Mouse (Mus musculus) kidney, adult 11 months (tissue): ENCODE data around the gene Ccdc136.

Source experiments
- DNase-seq: peaks from one replicate; pipeline ENCODE4 v3.0.0; 2022

The Ccdc136 gene

DNA sequence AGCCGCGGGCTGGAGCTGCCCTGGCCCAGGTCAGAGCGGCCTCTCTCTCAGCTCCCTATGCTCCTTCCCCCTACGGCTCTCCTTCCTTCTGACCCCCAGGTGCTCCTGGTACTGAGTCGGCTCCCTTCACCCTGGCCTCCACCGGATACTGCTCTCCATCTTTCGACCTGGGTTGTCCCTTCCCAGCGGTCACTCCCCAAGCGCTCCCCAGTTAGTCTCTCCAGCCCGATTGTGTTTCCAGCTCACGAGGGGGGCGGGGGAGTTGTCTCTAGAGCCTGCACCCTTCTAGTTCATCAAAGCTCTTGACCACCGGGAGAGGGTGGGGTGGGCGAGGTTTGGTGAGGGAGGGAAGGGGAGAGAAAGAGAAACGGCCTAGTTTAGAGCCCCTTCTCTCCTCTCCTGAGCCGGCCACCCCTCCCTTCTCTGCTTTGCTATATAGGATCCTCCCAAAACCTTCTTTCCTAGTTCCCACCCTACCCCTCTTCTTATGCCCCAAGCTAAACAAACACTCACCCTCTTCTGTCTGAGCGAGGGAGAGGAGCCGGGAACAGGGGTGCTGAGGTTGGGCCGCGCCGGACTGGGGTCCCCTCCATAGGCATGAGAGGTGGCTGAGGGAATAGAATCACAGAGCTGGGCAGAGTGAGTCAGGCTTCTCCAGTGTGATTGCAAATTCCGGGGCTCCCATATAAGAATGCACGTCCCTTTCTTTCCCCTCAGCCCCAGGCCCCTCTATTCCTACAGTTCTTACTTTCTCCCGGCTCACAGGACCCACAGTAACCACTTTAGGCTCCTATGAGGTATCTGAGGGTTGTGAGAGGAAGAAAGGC lies 818 bp downstream of the Ccdc136 start:
- no peak for DNase-seq

DNA sequence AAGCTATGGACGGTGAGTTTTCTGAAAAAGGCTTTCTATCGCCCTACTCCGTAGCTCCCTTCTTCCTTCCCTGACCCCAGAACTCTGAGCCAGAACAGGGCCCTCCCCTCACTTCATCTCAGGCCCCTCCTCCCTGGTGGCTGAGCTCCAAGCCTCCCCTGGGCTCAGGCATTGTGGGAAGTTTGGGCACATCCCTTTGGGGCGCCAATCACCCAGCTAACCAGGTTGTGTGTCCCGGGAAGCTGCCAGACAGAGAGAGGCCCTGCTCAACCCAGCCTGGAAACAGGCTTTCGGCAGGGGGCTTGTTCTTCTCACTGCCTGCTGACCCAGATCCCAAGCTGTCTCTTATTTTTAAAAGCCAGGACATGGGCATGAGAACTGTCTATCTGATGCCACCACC lies 1.5 kb downstream of the Ccdc136 start:
- no peak for DNase-seq

DNA sequence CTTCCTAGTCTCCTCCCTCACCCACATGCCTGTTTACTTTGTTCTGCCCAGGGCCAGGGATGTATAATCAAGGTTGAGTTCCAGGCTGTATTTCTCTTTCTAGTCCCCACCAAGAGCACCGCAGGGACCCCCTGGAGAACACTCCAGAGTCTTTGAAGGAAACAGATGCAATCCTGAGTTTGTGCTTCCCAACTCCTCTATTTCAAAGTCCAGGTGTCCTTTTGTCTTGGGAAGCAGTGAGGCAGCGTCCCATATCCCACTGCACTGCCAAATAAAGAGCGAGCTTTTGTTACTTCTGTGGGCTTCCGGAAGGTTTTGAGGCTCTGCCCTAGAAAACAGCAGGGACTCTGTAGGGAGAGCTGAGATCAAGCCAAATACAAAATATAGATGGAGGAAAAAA lies 3.7 kb downstream of the Ccdc136 start:
- no peak for DNase-seq

DNA sequence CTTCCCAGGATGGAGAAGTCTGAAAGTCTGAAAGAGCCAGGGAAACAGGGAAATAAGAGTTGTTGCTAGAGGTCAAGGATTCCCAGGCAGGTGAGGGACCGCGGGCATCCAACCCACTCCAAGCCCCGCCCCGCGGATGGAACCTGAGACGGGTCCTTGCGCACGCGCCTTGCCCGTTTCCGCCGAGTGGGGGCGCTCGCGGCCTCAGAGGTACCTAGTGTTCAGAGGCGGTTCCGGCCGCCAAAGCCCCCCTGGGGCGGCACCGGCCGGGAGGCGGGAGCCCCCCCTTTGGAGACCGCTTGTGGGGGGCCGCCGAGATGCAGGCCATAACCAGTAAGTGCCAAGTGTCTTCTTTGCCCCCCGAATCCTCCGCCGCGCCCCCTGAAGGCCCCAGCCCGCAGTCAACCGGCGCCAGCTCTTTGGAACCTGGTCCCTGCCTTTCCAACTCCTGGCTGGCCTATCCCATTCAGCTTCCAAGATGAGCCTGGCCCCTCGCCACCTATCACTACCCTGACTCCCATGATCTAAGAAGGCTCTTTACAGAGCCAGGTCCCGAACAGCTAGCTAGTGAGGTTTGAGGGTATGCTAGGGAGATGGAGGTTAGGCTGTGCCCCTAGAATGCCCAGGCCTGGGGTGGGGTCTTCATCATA lies 6.7 kb downstream of the Ccdc136 start:
- no peak for DNase-seq

DNA sequence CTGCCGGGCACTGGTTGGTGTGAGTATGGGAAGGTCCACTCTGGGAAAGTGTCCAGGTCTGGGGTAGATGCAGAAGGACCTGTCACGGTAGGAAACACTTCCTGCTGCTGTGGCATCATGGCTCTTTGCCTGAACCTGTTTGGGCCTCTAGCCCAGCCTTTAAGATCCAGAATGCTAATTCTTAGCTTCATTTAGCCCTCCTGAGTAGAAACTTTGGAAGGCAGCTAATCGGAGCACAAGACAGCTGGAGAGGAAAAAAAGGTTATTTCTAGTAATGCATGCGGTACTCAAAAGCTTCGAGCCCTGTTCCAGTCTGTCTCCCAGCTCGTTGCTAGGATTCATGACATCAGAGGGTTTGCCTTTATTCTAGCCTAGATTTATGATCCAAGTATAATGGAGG lies 10.3 kb downstream of the Ccdc136 start:
- no peak for DNase-seq

DNA sequence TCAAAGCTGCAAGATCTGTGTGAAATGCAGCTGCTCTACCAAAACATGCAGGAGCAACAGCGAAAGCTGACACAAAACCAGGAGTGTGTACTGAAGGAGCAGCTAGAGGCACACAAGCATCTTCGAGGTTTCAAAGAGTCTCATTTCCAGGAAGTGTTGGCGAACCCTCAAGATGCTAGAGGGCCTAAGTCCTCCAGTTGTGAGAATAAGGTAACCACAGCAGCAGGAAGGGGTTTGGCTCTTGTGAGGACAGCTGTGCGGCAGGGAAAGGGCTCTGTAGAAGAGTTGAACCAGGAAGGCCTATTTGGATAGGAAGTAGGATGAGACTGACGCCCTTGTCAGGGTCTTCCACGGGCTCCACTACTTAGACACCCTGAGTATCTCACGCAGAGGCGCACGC lies 19.3 kb downstream of the Ccdc136 start:
- no peak for DNase-seq

DNA sequence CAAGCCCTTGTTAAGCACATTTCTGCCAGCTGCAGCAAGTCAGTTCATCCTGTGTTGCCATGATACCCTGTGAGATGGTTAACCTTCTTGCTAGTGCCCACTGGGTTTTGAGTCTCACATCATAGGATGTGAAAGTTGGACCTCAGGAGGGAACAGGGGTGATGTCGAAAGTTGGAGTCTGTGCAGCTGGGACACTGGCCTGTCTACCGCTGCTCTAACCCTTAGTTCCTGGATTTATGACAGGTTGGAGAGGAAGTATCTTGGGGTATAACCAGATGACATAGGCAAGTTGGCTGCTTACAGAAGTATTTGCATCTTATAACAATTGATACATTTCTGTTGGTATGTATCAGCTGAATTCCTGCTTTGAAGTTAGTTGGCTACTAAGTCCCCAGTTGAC lies 24.5 kb downstream of the Ccdc136 start:
- DNase-seq, result no peak

DNA sequence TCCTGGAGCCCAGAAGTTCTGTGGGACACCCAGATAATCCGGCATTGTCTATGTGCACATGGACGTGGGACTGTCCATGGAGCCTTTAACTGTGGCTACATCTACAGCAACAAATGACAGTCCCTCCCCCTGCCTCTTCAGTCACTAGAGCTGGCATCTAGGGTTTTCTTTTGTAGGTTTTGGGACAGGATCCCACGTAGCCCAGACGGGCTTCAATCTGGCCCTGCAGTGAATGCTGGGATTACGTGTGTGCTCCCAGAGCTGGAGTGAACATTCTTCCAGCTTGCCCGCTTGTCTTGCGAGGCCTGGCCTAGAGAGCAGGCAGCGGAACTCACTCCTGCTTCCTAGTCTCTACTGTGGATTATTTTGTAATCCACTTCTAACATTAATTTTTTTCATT lies 29.0 kb downstream of the Ccdc136 start:
- DNase-seq, result no peak

DNA sequence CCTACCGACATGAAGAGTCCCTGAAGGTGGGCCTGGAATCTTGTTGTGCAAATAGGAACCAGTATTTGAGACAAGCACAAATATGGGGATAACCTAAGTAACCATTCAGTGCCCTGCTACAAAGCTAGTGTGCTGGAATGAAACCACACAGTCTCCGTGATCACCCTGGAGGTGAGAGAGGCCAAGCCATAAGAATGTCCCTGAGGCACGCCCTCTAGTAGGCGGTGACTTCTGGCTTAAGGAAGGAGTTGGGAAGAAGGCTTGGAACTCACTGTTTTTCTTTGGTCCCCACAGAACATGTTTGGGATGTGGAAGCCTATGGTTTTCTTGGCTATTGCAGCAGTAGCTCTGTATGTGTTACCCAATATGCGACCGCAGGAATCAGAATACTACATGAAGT lies 30.2 kb downstream of the Ccdc136 start:
- DNase-seq, result no peak

DNA sequence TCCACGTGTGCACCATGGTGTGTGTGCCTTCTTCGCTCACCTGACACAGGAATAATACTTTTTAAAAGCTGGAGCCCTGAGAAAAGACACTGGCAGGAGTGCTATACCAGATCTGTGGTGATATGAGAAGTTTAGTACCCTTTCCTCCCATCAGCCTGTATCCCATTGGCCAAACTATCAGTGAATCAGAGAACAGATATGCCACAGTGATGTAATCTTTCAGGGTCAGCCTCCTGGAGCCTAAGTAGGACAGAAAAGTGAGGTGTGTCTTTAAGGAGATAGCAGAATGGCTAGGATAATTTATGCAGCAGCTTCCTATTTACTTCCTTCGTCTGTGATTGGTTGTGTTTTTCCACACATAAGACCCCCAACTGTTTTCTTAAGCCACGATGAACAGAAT lies 32.1 kb downstream of the Ccdc136 start:
- DNase-seq, result no peak

DNA sequence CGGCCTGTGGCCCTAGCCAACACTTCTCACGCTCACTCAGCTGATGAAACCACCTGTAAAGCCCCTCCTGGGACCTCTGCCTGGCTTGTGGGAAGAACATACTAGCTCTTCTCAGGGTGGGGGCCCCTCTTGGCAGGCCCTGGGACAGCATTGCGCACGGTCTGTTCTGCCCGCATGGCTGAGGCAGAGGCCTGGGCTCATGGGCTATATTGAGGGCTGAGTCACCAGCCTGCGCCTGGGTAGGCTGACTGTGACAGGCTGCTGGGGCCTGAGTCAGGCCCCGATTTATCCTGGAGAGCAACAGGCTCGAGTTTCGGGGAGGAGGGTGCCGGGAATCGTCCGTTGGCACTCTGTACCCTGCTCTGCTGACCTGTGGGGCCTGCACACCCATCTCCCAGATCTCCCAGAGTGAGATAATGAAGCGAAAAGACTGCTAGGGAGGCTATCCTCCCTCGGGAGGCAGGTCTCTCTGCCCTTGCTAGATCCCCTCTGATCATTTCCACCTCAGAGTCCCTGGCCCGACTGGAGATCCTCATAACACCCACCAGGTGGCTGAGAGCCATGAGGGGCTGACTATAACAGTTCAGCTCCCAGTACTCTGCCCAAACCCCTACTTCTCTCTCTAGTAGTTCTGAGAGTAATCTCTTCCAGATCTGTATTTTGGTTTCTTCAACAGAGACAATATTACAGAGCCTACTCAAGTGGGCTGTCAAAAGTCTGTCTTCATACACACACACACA lies 34.7 kb downstream of the Ccdc136 start:
- no peak for DNase-seq

DNA sequence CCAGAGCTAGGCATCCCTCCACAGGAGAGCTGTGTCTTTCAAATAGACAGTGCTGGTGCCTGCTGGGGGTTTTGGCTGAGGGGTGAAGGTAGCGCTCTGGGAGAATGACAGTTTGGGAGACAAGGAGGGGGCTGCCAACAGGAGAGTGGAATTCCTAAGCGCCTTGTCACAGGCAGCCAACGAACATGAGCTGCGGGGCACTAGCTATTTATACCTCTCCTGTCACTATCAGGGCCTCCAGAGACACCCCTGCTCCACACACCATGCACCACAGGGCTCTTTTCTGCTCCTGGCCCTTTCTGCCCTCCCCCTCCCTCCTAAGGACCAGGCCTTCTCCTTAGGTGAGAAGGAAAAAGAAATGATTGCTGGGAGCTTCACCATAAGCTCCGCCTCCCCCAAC lies 35.4 kb downstream of the Ccdc136 start:
- DNase-seq, result no peak

DNA sequence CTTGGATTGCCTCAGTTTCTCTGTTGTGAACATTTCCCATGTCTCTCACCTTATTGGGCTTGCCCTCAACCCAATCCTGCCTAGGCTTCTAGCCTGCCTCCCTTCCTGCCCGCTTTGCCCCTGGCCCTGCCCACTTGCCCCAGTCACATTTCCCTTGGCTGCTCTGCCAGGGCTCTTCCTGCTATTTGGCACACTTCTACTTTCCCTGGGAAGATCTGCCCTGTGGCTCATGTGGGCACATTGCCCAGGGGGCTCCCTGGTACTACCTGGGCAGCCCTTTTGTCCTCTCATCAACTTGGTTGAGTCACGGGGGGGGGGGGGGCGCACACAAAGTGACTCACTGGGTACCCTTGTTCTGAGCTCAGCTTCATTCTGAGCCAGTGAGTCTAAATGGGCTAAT lies 36.0 kb downstream of the Ccdc136 start:
- DNase-seq, result no peak

DNA sequence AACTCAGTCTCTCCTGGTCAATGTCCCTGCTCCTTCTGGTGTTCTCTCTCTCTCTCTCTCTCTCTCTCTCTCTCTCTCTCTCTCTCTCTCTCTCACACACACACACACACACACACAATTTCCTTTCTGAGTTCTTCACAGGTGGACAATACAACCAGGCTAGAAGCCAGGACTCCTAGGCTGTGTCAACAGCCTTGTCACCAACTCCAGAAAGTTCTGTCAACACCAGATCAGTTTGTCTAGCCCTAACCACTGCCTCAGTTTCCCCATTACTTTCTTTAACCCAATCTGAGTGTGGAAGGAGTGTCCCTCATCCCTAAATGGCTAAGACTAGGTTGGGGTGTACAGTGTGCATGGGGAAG lies 36.5 kb downstream of the Ccdc136 start:
- no peak for DNase-seq

DNA sequence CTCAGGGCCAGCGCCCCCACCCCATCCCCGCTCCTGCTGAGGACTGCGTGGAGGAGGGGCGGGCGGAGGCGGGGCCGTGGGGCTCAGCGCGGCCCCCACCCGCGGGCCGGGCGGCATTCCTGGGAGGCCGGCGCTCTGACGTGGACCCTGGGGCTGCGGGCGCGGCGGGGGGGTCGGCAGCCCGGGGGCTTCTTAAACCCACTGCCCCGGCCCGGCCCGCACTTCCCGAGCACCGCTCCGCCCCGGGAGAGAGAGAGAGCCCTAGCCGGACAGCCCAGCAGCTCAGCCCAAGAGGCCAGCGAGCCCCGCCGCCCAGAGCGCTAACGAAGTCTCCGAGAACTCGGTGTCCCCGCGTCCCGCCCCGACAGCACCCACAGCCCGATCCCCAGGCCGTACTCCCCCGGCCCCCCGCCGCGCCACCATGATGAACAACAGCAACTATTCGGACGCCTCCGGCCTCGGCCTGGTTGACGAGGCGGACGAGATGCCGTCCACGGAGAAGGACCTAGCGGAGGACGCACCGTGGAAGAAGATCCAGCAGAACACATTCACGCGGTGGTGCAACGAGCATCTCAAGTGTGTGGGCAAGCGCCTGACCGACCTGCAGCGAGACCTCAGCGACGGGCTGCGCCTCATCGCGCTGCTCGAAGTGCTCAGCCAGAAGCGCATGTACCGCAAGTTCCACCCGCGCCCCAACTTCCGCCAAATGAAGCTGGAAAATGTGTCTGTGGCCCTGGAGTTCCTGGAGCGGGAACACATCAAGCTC lies 37.1 kb downstream of the Ccdc136 start, which contains the start of gene Flnc:
Gene Flnc (plus strand): TSS at position 219 of the 766 bp plus-strand sequence.
- no peak for DNase-seq

DNA sequence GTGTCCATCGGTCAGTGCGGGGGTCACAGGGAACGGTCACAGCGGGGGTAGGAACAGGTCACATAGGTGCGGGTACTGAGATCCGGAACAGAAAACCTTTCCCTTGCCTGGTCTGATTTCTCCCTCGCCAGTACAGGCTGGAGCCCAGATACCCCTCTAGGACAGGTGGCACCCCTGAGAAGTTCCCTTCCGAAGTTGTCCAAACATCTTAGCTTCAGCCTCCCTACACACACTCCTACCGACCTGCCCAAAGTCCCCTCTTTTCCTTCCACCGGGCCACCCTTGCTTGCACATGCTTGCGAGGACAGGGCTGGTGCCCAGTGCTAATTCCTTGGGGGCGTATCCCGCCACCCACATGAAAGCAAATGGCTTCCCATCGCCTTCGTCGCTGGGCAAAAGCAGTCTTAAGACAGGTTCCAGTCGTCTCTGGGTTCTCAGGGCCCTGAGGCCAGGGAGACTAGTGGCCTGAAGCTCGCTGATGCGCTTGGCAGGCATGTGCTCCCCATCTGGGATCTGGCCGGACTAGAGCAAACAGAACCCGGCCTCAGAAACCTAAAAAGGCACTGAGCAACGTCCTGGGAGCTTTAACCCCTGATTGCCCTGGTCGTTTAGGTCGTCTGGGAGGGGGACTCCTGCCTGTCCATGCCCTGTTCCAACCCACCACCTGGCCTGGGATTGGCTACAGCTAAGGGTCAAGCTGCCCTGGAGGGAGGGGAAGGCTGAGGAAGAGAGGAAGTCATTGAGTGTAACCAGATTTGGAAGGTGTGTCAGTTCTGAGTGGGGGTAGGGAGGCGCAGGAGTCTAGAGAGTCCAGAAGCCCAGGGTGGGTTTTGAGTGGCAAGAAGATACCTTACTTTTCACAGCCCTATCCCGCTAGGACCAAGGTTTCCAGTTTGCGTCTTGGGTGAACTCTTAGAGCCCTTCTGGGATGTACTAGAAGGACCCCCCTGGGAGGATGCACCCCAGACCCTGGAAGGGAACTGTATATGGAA lies 38.0 kb downstream of the Ccdc136 start:
- DNase-seq, result no peak

DNA sequence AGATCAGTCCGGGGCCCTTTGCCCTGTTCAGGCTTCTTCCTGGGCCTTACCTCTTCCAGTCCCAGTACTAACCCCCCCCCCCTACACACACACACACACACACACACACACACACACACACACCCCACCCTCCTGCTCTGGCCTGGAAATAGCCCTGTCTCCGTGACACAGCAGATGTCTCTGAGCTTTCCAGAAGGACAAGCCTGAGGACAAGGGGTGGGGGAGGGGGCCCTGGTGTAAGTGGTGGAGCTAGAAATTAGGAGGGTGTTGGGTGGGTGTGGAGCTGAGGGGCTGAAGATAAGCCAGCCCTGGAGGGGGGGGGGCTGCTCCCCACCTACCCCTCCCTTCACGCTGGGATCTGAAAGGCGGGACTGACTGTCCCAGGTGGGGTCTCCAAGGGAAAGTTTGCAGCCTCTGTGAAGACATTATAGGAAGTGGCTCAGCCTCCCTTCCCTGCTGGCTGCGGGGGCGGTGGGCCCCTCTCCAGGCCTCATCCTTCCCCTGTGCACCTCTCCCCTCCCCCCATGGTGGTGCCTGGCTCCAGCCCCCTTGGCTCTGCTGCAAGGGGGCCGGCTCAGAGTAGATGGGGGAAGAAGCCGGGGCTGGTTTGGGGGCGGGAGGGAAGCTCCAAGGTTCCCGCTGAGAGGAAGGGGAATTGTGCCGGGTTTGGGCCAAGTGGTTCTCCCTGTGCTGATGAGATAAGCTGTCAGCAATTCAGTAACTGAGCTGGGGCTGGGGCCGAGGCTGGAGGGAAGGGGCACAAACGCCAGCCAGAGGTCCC lies 39.0 kb downstream of the Ccdc136 start:
- no peak for DNase-seq

DNA sequence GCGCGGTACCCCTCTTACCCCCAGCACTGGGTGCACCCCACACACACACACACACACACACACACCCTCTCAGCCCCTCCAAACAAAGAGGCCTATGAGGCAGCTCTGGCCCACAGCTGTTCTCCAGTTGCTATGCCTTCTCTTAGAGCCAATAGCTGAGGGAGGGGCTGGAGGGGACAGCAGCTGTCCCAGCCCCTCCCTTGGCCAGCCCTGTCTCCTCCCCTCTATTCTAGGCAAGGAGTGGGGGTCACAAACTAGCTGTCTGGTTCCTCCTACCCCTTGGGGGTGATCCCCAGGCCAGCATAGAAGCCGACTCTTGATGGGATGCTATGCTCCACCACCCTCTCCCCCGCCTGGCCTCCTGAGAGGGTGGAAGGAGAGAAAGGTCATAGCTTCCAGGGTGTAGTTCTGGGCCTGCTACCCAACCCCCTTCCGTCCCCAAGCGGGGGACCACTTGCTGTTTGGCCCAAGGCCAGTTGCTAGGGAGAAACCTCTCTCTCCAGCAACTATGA lies 39.9 kb downstream of the Ccdc136 start:
- no peak for DNase-seq

DNA sequence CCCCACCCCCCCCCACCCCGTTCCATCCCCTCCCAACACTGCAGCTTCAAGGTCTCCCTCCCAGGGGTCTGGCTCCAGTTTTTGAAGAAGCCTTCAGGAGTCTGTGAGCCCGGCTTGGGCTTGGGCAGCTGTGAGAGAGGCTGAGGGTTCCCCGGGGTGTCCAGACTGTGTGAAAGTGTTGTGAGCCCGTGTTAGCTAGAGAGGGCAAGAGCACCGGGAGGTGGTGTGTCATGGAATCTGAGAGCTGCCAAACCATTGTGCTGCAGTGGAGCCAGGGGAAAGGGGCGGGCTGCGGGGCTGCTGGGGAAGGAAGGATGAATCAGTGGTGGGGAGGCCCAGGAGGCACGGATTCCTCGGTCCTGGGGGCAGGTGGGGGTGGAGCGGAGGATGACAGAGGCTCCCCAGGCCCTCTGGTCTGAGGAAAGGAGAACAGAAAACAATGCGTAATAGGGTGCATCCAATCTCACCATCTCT lies 40.4 kb downstream of the Ccdc136 start:
- DNase-seq, result no peak

DNA sequence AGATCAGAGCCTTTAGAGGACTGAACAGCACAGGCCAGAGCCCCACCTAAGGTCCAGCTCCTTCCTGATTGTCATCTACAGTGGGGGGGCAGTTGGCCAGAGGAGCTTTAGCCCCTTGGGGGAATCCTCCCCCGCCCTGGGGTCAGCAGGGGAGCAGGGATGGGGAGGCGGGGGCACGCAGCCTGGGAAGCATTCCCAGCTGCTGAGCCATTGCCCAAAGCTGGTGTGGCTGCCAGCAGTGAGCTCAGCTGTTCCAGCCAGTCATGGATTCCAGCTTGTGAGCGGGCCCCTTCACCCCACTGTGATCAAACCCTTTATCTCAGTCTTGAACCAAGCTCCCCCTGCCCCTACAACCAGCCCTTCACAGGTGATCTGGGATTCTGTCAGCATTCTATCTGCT lies 43.1 kb downstream of the Ccdc136 start:
- no peak for DNase-seq

DNA sequence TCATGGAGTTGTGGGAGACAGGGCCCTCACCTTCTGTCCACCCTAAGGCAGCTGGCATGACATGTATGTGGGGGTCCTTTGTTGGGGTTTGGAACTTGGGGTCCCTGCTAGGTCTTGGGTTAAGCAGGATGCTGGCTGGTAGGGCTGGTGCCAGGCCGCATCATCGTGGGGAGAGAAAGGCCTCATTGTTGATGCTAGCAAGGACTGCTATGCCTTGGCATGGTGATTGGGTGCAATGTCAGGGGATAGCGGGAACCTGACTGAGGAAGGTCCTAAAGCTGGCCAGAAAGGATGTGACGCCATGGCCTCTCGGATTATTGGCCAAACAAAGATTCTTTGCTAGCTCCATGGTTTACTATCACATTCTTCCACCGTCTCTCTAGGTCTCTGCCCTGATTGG lies 43.7 kb downstream of the Ccdc136 start:
- no peak for DNase-seq
